Mouse (Mus musculus): ENCODE results near the gene Il2rg. TPM values are rescaled to one million over a fixed set of nuclear protein-coding genes. Genes with fewer than 3 reads are reported as not detected.

Il2rg gene
- 4.1 and 5.9 TPM in 2 replicates for polyA plus RNA-seq (2012; rRNA removed)

DNA sequence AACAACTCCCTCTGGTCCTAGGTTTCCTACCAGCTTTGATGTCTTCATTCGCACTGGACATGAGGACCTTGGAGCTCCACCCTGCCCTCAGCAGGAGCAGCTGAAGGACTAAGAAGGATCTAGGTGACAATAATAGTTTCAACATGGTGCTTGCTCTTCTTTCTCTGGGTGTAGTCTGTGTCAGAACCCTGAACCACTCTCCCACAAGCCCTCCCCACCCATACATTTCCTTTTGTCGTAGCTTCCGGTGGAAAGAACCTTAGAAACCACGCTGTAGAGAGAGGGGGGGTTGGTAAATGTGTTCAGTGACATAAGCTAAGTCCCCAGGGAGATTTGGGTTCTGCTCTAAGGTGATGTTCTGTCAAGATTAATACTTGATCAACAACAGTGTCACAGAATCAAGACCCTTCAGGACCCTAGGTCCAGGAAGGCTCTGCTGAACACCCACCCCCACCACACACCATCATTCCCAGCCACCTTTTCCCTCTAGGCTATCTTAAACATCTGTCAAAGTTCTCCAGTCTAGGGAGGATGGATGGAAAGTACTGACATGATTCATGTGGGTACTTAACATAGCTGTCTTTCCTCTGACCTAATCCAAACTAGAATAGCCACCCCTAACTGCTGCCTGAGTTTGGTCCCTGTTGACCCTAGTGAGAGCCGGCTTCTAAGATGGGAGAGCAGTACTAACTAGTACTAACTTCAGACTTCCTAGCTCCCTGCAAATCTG, at the start of gene Il2rg:
TSS of gene Il2rg (minus strand) at position 231 of the 730 bp plus-strand sequence.
- TF ChIP-seq POLR2A (IDR thresholded peaks at IDR 0.05; ENCODE audit: borderline replicate concordance, extremely low read depth, insufficient read depth, insufficient read length, poor library complexity, severe bottlenecking) (no peak), CTCF (IDR thresholded peaks at IDR 0.05; ENCODE audit: borderline replicate concordance, extremely low read depth, insufficient read depth, insufficient read length) (no peak)
- DNase-seq (ENCODE audit: low read depth): no peak

DNA sequence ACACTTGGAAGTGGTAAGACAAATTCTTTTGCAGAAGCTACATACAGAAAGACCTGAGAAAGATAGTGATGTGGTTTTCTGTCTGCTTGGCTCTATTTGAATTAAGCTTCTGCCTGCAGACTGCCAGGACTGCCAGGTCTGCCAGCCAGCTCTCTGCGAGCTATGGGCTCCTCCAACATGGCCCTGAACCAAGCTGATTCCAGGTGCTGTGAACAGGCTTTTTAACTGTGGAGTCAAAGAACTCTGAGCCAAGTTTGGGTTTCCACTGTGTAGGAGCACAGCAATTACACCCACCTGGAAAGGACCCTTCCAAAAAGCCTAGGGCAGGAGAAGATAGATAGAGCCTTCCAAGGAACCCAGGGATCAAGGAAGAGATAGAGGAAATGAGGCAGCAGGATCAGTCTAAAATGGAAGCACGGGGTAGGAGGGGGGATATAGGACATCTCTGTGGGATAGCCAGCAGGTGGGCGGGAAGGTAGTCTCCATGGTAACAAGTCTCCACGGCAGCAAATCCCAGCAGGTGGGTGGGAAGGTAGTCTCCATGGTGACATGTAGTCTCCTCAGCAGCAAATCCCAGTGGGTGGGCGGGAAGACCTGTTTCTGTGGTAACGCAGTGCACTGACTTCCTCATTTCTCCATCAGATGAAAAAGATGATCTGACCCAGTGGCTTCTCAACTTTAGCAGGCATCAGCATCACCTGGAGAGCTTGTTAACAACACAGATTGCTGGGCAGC, 45.7 kb upstream of the Il2rg start:
- peak; percentile 84 for DNase-seq (ENCODE audit: low read depth)
- no peak for TF ChIP-seq POLR2A (IDR thresholded peaks at IDR 0.05; ENCODE audit: borderline replicate concordance, extremely low read depth, insufficient read depth, insufficient read length, poor library complexity, severe bottlenecking)
- no peak for TF ChIP-seq CTCF (IDR thresholded peaks at IDR 0.05; ENCODE audit: borderline replicate concordance, extremely low read depth, insufficient read depth, insufficient read length)

- DNase-seq (ENCODE audit: low read depth): no peak
- no peak for TF ChIP-seq CTCF (IDR thresholded peaks at IDR 0.05; ENCODE audit: borderline replicate concordance, extremely low read depth, insufficient read depth, insufficient read length)
- TF ChIP-seq POLR2A (IDR thresholded peaks at IDR 0.05; ENCODE audit: borderline replicate concordance, extremely low read depth, insufficient read depth, insufficient read length, poor library complexity, severe bottlenecking): no peak
These were observed 41.2 kb upstream of the Il2rg start for GRCm38 (mm10) chrX:101309299-101309698.

GRCm38 (mm10) chrX:101304646-101305045, 36.6 kb upstream of the Il2rg start:
- TF ChIP-seq POLR2A (IDR thresholded peaks at IDR 0.05; ENCODE audit: borderline replicate concordance, extremely low read depth, insufficient read depth, insufficient read length, poor library complexity, severe bottlenecking): no peak
- TF ChIP-seq CTCF (IDR thresholded peaks at IDR 0.05; ENCODE audit: borderline replicate concordance, extremely low read depth, insufficient read depth, insufficient read length): no peak
- DNase-seq (ENCODE audit: low read depth): no peak

GRCm38 (mm10) chrX:101301654-101302053, 33.6 kb upstream of the Il2rg start:
- peak; percentile 11 for DNase-seq (ENCODE audit: low read depth)
- TF ChIP-seq POLR2A (IDR thresholded peaks at IDR 0.05; ENCODE audit: borderline replicate concordance, extremely low read depth, insufficient read depth, insufficient read length, poor library complexity, severe bottlenecking) (no peak), CTCF (IDR thresholded peaks at IDR 0.05; ENCODE audit: borderline replicate concordance, extremely low read depth, insufficient read depth, insufficient read length) (no peak)

- TF ChIP-seq CTCF (IDR thresholded peaks at IDR 0.05; ENCODE audit: borderline replicate concordance, extremely low read depth, insufficient read depth, insufficient read length): no peak
- TF ChIP-seq POLR2A (IDR thresholded peaks at IDR 0.05; ENCODE audit: borderline replicate concordance, extremely low read depth, insufficient read depth, insufficient read length, poor library complexity, severe bottlenecking): no peak
- DNase-seq (ENCODE audit: low read depth): peak; percentile 85
These were observed 32.5 kb upstream of the Il2rg start for GRCm38 (mm10) chrX:101300427-101301030.

DNA sequence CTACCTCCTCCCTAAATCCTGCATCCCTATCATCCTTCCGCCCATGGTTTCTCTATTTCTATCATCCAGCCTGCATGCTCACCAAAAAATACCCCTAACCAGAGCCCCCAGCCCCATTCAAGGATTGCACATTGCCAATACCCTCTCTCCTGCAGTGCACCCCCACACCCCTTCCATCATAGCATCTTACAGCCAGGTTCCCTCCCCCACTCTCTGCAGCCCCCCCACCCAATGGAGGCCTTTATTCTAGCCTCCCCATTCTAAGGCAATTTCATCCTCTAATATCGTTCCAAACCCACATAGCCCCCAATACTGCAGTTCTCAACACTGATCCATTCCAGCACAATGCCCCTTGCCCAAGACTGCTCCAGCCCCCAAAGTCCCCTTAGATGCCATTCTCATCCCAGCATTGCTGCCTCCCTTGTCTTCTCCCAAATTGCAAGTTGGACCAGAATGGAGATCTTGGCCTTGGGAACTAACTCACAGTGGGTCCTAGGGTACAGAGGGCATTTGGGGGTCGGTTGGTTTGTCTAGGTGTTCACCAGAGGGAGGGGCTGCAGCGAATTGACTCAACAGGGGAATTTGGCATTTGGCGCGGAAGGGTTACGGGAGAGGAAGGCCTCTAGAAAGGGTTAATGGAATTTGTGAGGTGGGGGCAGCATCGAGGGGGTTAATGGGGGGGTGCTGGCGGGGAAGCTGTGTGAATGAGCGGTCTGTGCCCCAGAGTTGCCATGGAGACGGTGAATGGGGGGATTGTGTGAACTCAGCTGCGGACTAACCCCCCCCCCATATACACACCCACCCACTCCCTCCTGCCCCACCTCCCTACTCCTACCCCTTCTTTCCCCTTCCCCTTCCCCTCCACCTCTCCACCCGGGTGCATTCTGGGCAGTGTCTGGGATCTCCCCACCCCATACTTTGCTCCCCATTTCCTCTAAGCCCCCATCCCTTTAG, 31.7 kb upstream of the Il2rg start:
- no peak for TF ChIP-seq CTCF (IDR thresholded peaks at IDR 0.05; ENCODE audit: borderline replicate concordance, extremely low read depth, insufficient read depth, insufficient read length)
- TF ChIP-seq POLR2A (IDR thresholded peaks at IDR 0.05; ENCODE audit: borderline replicate concordance, extremely low read depth, insufficient read depth, insufficient read length, poor library complexity, severe bottlenecking): no peak
- peak; percentile 93 for DNase-seq (ENCODE audit: low read depth)

- TF ChIP-seq CTCF (IDR thresholded peaks at IDR 0.05; ENCODE audit: borderline replicate concordance, extremely low read depth, insufficient read depth, insufficient read length) (no peak), POLR2A (IDR thresholded peaks at IDR 0.05; ENCODE audit: borderline replicate concordance, extremely low read depth, insufficient read depth, insufficient read length, poor library complexity, severe bottlenecking) (peak; percentile 61; the same call in 1 of the 2 replicates)
- peak; percentile 76 for DNase-seq (ENCODE audit: low read depth)
These were observed 31.0 kb upstream of the Il2rg start, which contains the start of gene Nlgn3 for GRCm38 (mm10) chrX:101299055-101299454. Gene Nlgn3, plus strand, starts transcription at chrX:101299168.

DNA sequence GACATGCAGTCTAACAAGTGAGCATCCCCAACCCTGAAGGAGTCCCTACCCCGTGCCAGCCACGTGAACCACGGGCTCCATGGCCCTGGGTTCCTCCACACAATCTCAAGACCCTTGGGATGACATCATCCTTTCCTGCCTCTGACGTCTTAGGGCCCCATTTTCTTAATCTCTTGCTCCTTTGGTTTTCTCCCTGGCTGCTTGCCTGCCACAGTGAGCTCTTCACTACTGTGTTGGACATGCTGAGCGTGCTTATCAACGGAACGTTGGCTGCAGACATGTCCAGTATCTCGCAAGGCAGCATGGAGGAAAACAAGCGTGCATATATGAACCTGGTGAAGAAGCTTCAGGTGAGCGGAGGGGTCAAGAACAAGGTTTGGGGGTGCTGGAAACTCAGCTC, 22.1 kb upstream of the Il2rg start:
- DNase-seq (ENCODE audit: low read depth): no peak

GRCm38 (mm10) chrX:101289037-101289436, 21.0 kb upstream of the Il2rg start:
- DNase-seq (ENCODE audit: low read depth): no peak
- TF ChIP-seq POLR2A (IDR thresholded peaks at IDR 0.05; ENCODE audit: borderline replicate concordance, extremely low read depth, insufficient read depth, insufficient read length, poor library complexity, severe bottlenecking): no peak
- no peak for TF ChIP-seq CTCF (IDR thresholded peaks at IDR 0.05; ENCODE audit: borderline replicate concordance, extremely low read depth, insufficient read depth, insufficient read length)

More for the DNA sequence above, 22.1 kb upstream of the Il2rg start:
- TF ChIP-seq POLR2A (IDR thresholded peaks at IDR 0.05; ENCODE audit: borderline replicate concordance, extremely low read depth, insufficient read depth, insufficient read length, poor library complexity, severe bottlenecking): no peak
- no peak for TF ChIP-seq CTCF (IDR thresholded peaks at IDR 0.05; ENCODE audit: borderline replicate concordance, extremely low read depth, insufficient read depth, insufficient read length)

Data from brain, embryonic 14.5 days (tissue).